Mouse (Mus musculus): ENCODE data around the gene Golga2.

DNA sequence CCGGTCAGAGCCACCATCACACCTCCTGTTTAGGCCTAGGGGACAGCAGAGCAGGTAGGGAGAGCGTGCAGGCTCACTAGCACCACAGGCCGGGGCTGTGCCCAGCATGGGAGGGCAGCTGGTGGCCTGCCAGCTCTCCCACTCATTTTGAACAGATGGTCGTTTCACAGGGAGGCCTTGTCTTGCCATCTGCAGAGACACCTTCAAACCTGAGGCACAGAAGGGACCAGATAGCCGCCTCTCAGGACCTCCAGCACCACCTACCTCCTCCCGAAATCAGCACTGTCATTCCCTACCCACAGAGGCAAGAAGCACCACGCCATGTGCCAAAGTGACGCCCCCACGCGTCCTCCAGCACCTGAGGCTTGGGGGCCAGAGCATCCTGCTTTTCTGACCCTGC lies 56.9 kb downstream of the Golga2 start:
- no peak for TF ChIP-seq CTCF (IDR thresholded peaks at IDR 0.05; ENCODE audit: extremely low read depth, insufficient read depth, low read length)
- TF ChIP-seq POLR2A (IDR thresholded peaks at IDR 0.05; ENCODE audit: extremely low read depth, insufficient read depth, low read length), result no peak

Measured in cortical plate, adult 2 months (tissue).